Mouse (Mus musculus): Measurements from ENCODE around the gene Akt1. TPM values are rescaled to one million over a fixed set of nuclear protein-coding genes. Genes with fewer than 3 reads are reported as not detected.

The Akt1 gene
- total RNA-seq, 2 experiments from 2014 or later = 44.7 to 49.5 TPM

GRCm38 (mm10) chr12:112628928-112629721 is 45.6 kb downstream of the Akt1 start:
- DNase-seq (ENCODE audit: low spot score) = peak; percentile 89

- no peak for DNase-seq (ENCODE audit: low spot score)
Measured at GRCm38 (mm10) chr12:112628197-112628596, 46.5 kb downstream of the Akt1 start.

GRCm38 (mm10) chr12:112627097-112627881 is 47.4 kb downstream of the Akt1 start:
- no peak for DNase-seq (ENCODE audit: low spot score)

- peak; percentile 46 for DNase-seq (ENCODE audit: low spot score)
Measured at GRCm38 (mm10) chr12:112626455-112626854, 48.2 kb downstream of the Akt1 start.

- DNase-seq (ENCODE audit: low spot score) = peak; percentile 81
Measured at GRCm38 (mm10) chr12:112625700-112626099, 49.0 kb downstream of the Akt1 start.

- peak; percentile 78 for DNase-seq (ENCODE audit: low spot score)
Measured at GRCm38 (mm10) chr12:112623742-112624141, 50.9 kb downstream of the Akt1 start.

GRCm38 (mm10) chr12:112621900-112622299 is 52.8 kb downstream of the Akt1 start:
- peak; percentile 44 for DNase-seq (ENCODE audit: low spot score)

GRCm38 (mm10) chr12:112620354-112621061 is 54.2 kb downstream of the Akt1 start:
- peak; percentile 73 for DNase-seq (ENCODE audit: low spot score)

GRCm38 (mm10) chr12:112619686-112620353 is 54.9 kb downstream of the Akt1 start, which contains the start of gene Adssl1:
TSS of gene Adssl1 (plus strand) at chr12:112620045.
- DNase-seq (ENCODE audit: low spot score) = peak; percentile 74

GRCm38 (mm10) chr12:112618981-112619685 is 55.6 kb downstream of the Akt1 start:
- DNase-seq (ENCODE audit: low spot score) = peak; percentile 86

GRCm38 (mm10) chr12:112617898-112618380 is 56.7 kb downstream of the Akt1 start:
- DNase-seq (ENCODE audit: low spot score) = peak; percentile 87

GRCm38 (mm10) chr12:112617184-112617583 is 57.5 kb downstream of the Akt1 start:
- DNase-seq (ENCODE audit: low spot score) = no peak

GRCm38 (mm10) chr12:112616668-112617067 is 58.0 kb downstream of the Akt1 start:
- no peak for DNase-seq (ENCODE audit: low spot score)

- DNase-seq (ENCODE audit: low spot score) = no peak
Measured at GRCm38 (mm10) chr12:112609031-112609430, 65.7 kb downstream of the Akt1 start.

- DNase-seq (ENCODE audit: low spot score) = no peak
Measured at GRCm38 (mm10) chr12:112606998-112607397, 67.7 kb downstream of the Akt1 start.

- peak; percentile 77 for DNase-seq (ENCODE audit: low spot score)
Measured at GRCm38 (mm10) chr12:112605766-112606165, 68.9 kb downstream of the Akt1 start.

GRCm38 (mm10) chr12:112604709-112605649 is 69.7 kb downstream of the Akt1 start:
- no peak for DNase-seq (ENCODE audit: low spot score)

GRCm38 (mm10) chr12:112604022-112604421 is 70.7 kb downstream of the Akt1 start:
- DNase-seq (ENCODE audit: low spot score) = no peak
